Mouse (Mus musculus): ENCODE data around the gene Sh2b3.
A peak's percentile ranks its signal among the peaks of the same experiment; 100 is the strongest.

Gene Sh2b3

GRCm38 (mm10) chr5:121783862-121784500 lies 53.5 kb downstream of the Sh2b3 start:
- peak; percentile 47 for DNase-seq (ENCODE audit: low spot score)

GRCm38 (mm10) chr5:121782467-121782866 lies 55.0 kb downstream of the Sh2b3 start:
- DNase-seq (ENCODE audit: low spot score) = no peak

GRCm38 (mm10) chr5:121780180-121780579 lies 57.3 kb downstream of the Sh2b3 start:
- DNase-seq (ENCODE audit: low spot score) = no peak

- DNase-seq (ENCODE audit: low spot score) = no peak
These were observed 58.8 kb downstream of the Sh2b3 start for GRCm38 (mm10) chr5:121778485-121779119.

GRCm38 (mm10) chr5:121771611-121772010 lies 65.8 kb downstream of the Sh2b3 start:
- no peak for DNase-seq (ENCODE audit: low spot score)

- DNase-seq (ENCODE audit: low spot score) = no peak
These were observed 67.6 kb downstream of the Sh2b3 start for GRCm38 (mm10) chr5:121769827-121770226.

- no peak for DNase-seq (ENCODE audit: low spot score)
These were observed 69.9 kb downstream of the Sh2b3 start for GRCm38 (mm10) chr5:121767564-121767963.

- DNase-seq (ENCODE audit: low spot score) = no peak
These were observed 71.2 kb downstream of the Sh2b3 start for GRCm38 (mm10) chr5:121766038-121766773.

All from ovary, postnatal 36 days (tissue).